Mouse (Mus musculus) lung, adult 2 months (tissue): ENCODE results near the gene Cdca7l. TPM values are rescaled to one million over a fixed set of nuclear protein-coding genes. Genes with fewer than 3 reads are reported as not detected.

ENCODE experiments used
- DNase-seq: peaks from one replicate; pipeline ENCODE4 v3.0.0; 2022
- H3K4me1 ChIP-seq: fragments of 200-500 bp; 2 replicates; pipeline ENCODE4 v1.6.1; 2011; ENCODE audit warnings: low read length; ENCODE audit not compliant: control insufficient read depth, insufficient read depth
- H3K4me3 ChIP-seq: fragments of 200-500 bp; replicated peaks from 2 replicates; pipeline ENCODE3; 2011; ENCODE audit warnings: low read depth, mild to moderate bottlenecking, control low read depth, low read length; ENCODE audit errors: extremely low read depth
- CTCF ChIP-seq: fragments of 200-500 bp; IDR thresholded peaks from 2 replicates; pipeline ENCODE4 v1.5.1; 2011; ENCODE audit warnings: mild to moderate bottlenecking, low read length, control low read depth; ENCODE audit not compliant: insufficient read depth
- POLR2A ChIP-seq: fragments of 200-500 bp; IDR thresholded peaks from 2 replicates; pipeline ENCODE4 v1.6.1; 2011; ENCODE audit warnings: low read depth, mild to moderate bottlenecking, control low read depth, low read length, borderline replicate concordance; ENCODE audit errors: extremely low read depth
- WGBS: fragments of 180-500 bp; shearing (Covaris S2); methylation state at CpG from one replicate; pipeline ENCODE4 v1.1.7; 2018; 5-methylcytosine and 5-hydroxymethylcytosine counted together
- polyA plus RNA-seq: library from polyadenylated mRNA; depleted of rRNA; stranded (reverse); fragments of >200 nt; gene quantifications from 2 replicates; pipeline ENCODE4 v1.2.3, GENCODE M21; 2012

Cdca7l gene
- polyA plus RNA-seq, 1 experiment = 2.6 TPM

GRCm38 (mm10) chr12:117808355-117809326, 4.6 kb downstream of the Cdca7l start:
- no peak for TF ChIP-seq POLR2A
- no peak for TF ChIP-seq CTCF
- WGBS = 50% methylated on average over 17 of the region's 17 CpGs
- no peak for DNase-seq
- Histone ChIP-seq H3K4me1 (no peaks in the 10 kb centered on the region), H3K4me3 (no peak overlapping the region)

GRCm38 (mm10) chr12:117809327-117810017, 5.4 kb downstream of the Cdca7l start:
- no peak for DNase-seq
- H3K4me3 ChIP-seq = no peak overlapping the region
- H3K4me1 ChIP-seq = no peaks in the 10 kb centered on the region
- TF ChIP-seq POLR2A (no peak), CTCF (no peak)
- WGBS = 61% methylated on average over 10 of the region's 10 CpGs

- DNase-seq = no peak
- TF ChIP-seq POLR2A (no peak), CTCF (no peak)
- 24% methylated on average over 11 of the region's 11 CpGs for WGBS
- H3K4me3 ChIP-seq = no peak overlapping the region
- H3K4me1 ChIP-seq = no peaks in the 10 kb centered on the region
Measured at GRCm38 (mm10) chr12:117810074-117810473, 6.0 kb downstream of the Cdca7l start.

GRCm38 (mm10) chr12:117820138-117820858, 16.2 kb downstream of the Cdca7l start:
- 50% methylated on average over 4 of the region's 4 CpGs for WGBS
- H3K4me1 ChIP-seq = no peaks in the 10 kb centered on the region
- TF ChIP-seq CTCF (0 out of 2 replicates have a peak, but pooled peaks have one; percentile 3), POLR2A (no peak)
- no peak overlapping the region for H3K4me3 ChIP-seq
- no peak for DNase-seq

- no peak overlapping the region for H3K4me3 ChIP-seq
- peak; percentile 20; the same call in 1 of the 2 replicates for TF ChIP-seq CTCF
- no peak for TF ChIP-seq POLR2A
- no peak for DNase-seq
- no peaks in the 10 kb centered on the region for H3K4me1 ChIP-seq
Measured at GRCm38 (mm10) chr12:117820859-117821221, 16.8 kb downstream of the Cdca7l start.

- DNase-seq = no peak
- WGBS = 76% methylated on average over 1 of the region's 1 CpGs
Measured at GRCm38 (mm10) chr12:117821394-117821793, 17.3 kb downstream of the Cdca7l start.

GRCm38 (mm10) chr12:117828350-117828749, 24.3 kb downstream of the Cdca7l start:
- 13% methylated on average over 3 of the region's 3 CpGs for WGBS
- TF ChIP-seq POLR2A (no peak), CTCF (no peak)
- no peak for DNase-seq
- Histone ChIP-seq H3K4me3 (no peak overlapping the region), H3K4me1 (peaks cover 12% of the 10 kb centered on the region)

More at GRCm38 (mm10) chr12:117821394-117821793, 17.3 kb downstream of the Cdca7l start:
- H3K4me1 ChIP-seq = no peaks in the 10 kb centered on the region
- TF ChIP-seq POLR2A (no peak), CTCF (no peak)
- no peak overlapping the region for H3K4me3 ChIP-seq

GRCm38 (mm10) chr12:117831351-117831961, 27.4 kb downstream of the Cdca7l start:
- 42% methylated on average over 8 of the region's 8 CpGs for WGBS
- Histone ChIP-seq H3K4me1 (peaks cover 12% of the 10 kb centered on the region), H3K4me3 (no peak overlapping the region)
- TF ChIP-seq CTCF = no peak
- TF ChIP-seq POLR2A = no peak
- no peak for DNase-seq

- no peak for TF ChIP-seq POLR2A
- TF ChIP-seq CTCF = no peak
- whole genome bisulfite sequencing = 43% methylated on average over 5 of the region's 5 CpGs
Measured at GRCm38 (mm10) chr12:117832190-117832589, 28.1 kb downstream of the Cdca7l start.

More at GRCm38 (mm10) chr12:117832190-117832589, 28.1 kb downstream of the Cdca7l start:
- no peak overlapping the region for H3K4me3 ChIP-seq
- H3K4me1 ChIP-seq = peaks cover 11% of the 10 kb centered on the region
- no peak for DNase-seq
